Mouse (Mus musculus) CH12.LX (cell line): ENCODE measurements around the gene Gm17334. TPM values are rescaled to one million over a fixed set of nuclear protein-coding genes. Genes with fewer than 3 reads are reported as not detected.
A peak's percentile ranks its signal among the peaks of the same experiment; 100 is the strongest.

Experiments
- DNase-seq: peaks from one replicate; pipeline ENCODE4 v3.0.0-alpha.2; 2013; ENCODE audit errors: extremely low read depth
- H3K27ac ChIP-seq: 2 replicates; pipeline ENCODE4 v1.5.1; 2012; ENCODE audit warnings: low read depth, mild to moderate bottlenecking, control low read depth, moderate library complexity; ENCODE audit not compliant: insufficient read depth
- H3K27me3 ChIP-seq: replicated peaks from 2 replicates; pipeline ENCODE3; 2012; ENCODE audit warnings: inconsistent platforms
- H3K36me3 ChIP-seq, 2 experiments: replicated peaks in 1 of 2; 2 replicates each; pipeline versions ENCODE3 to v1.6.1; 2012; ENCODE audit warnings: inconsistent platforms in 1 of 2, low read length in 1 of 2, mild to moderate bottlenecking in 1 of 2, mixed read lengths in 1 of 2, moderate library complexity in 1 of 2; ENCODE audit not compliant: control insufficient read depth in 1 of 2, insufficient read depth in 1 of 2
- H3K4me1 ChIP-seq, 2 experiments: 2 replicates each; pipeline ENCODE4 v1.6.1; 2012; ENCODE audit warnings: inconsistent platforms in 1 of 2, moderate library complexity in 1 of 2; ENCODE audit not compliant: insufficient read depth in 2 of 2, control insufficient read depth in 1 of 2
- H3K4me2 ChIP-seq: 2 replicates; pipeline ENCODE4 v1.6.1; 2012; ENCODE audit warnings: low read depth, mild to moderate bottlenecking, control low read depth; ENCODE audit not compliant: poor library complexity, insufficient read depth, severe bottlenecking
- H3K4me3 ChIP-seq, 3 experiments: fragments of 150-350 bp in 1 of 3; sonication (generic) in 1 of 3; replicated peaks in 1 of 3; 2 replicates each; pipeline versions ENCODE3 to v1.5.1; 2011 to 2012; ENCODE audit warnings: low read depth in 2 of 3, low read length in 2 of 3, mild to moderate bottlenecking in 2 of 3, moderate library complexity in 2 of 3, control low read depth in 1 of 3, improper control_type of control experiment in 1 of 3, inconsistent platforms in 1 of 3, mixed read lengths in 1 of 3; ENCODE audit not compliant: poor library complexity in 1 of 3
- H3K79me2 ChIP-seq: replicated peaks from 2 replicates; pipeline ENCODE4 v1.6.1; 2012; ENCODE audit warnings: mild to moderate bottlenecking, moderate library complexity; ENCODE audit not compliant: control insufficient read depth, poor library complexity, insufficient read depth, severe bottlenecking; ENCODE audit errors: extremely low read depth
- H3K9ac ChIP-seq: 2 replicates; pipeline ENCODE4 v1.6.1; 2012; ENCODE audit warnings: low read depth, mild to moderate bottlenecking, control low read depth, moderate library complexity; ENCODE audit not compliant: insufficient read depth
- H3K9me3 ChIP-seq: replicated peaks from 2 replicates; pipeline ENCODE3; 2012; ENCODE audit warnings: low read length, inconsistent platforms, mixed read lengths
- BHLHE40 ChIP-seq: IDR thresholded peaks from 2 replicates; pipeline ENCODE4 v1.6.1; 2011; ENCODE audit warnings: mild to moderate bottlenecking, low read depth, low read length, improper control_type of control experiment
- CHD2 ChIP-seq: IDR thresholded peaks from 2 replicates; pipeline ENCODE4 v1.6.1; 2011; ENCODE audit warnings: low read length, improper control_type of control experiment
- CTCF ChIP-seq, 2 experiments: IDR thresholded peaks in 1 of 2; conservative IDR thresholded peaks in 1 of 2; 2 replicates each; pipeline ENCODE4 v1.5.1; 2011 to 2012; ENCODE audit warnings: low read depth in 2 of 2, low read length in 2 of 2, improper control_type of control experiment in 1 of 2, inconsistent platforms in 1 of 2, mild to moderate bottlenecking in 1 of 2, moderate library complexity in 1 of 2
- E2F4 ChIP-seq: IDR thresholded peaks from 2 replicates; pipeline ENCODE4 v1.6.1; 2011; ENCODE audit warnings: low read depth, low read length, improper control_type of control experiment; ENCODE audit not compliant: insufficient replicate concordance
- ELF1 ChIP-seq: IDR thresholded peaks from 2 replicates; pipeline ENCODE4 v1.6.1; 2014; ENCODE audit warnings: low read depth, mild to moderate bottlenecking, inconsistent platforms, low read length, improper control_type of control experiment
- ETS1 ChIP-seq: conservative IDR thresholded peaks from 2 replicates; pipeline ENCODE4 v1.6.1; 2012; ENCODE audit warnings: low read depth, mild to moderate bottlenecking, inconsistent platforms, low read length, improper control_type of control experiment, moderate library complexity
- GABPA ChIP-seq: IDR thresholded peaks from 2 replicates; pipeline ENCODE4 v1.6.1; 2012; ENCODE audit warnings: low read depth, low read length, improper control_type of control experiment, inconsistent platforms; ENCODE audit not compliant: insufficient replicate concordance
- HCFC1 ChIP-seq: IDR thresholded peaks from 2 replicates; pipeline ENCODE4 v1.6.1; 2012; ENCODE audit warnings: low read depth, mild to moderate bottlenecking, inconsistent platforms, low read length, improper control_type of control experiment
- KAT2A ChIP-seq: IDR thresholded peaks from 2 replicates; pipeline ENCODE4 v1.6.1; 2012; ENCODE audit warnings: low read length, improper control_type of control experiment, inconsistent platforms; ENCODE audit not compliant: insufficient replicate concordance
- MAFK ChIP-seq: IDR thresholded peaks from 2 replicates; pipeline ENCODE4 v1.6.1; 2011; ENCODE audit warnings: low read length, improper control_type of control experiment; ENCODE audit not compliant: insufficient replicate concordance
- MAX ChIP-seq: IDR thresholded peaks from 2 replicates; pipeline ENCODE4 v1.6.1; 2011; ENCODE audit warnings: low read length, improper control_type of control experiment
- MEF2A ChIP-seq: IDR thresholded peaks from 2 replicates; pipeline ENCODE4 v1.6.1; 2014; ENCODE audit warnings: low read depth, mild to moderate bottlenecking, inconsistent platforms, low read length, improper control_type of control experiment, borderline replicate concordance
- MXI1 ChIP-seq: IDR thresholded peaks from 2 replicates; pipeline ENCODE4 v1.6.1; 2011; ENCODE audit warnings: mild to moderate bottlenecking, low read depth, low read length, improper control_type of control experiment
- MYC ChIP-seq: IDR thresholded peaks from 2 replicates; pipeline ENCODE4 v1.6.1; 2011; ENCODE audit warnings: low read depth, mild to moderate bottlenecking, improper control_type of control experiment, low read length
- NELFE ChIP-seq: IDR thresholded peaks from 2 replicates; pipeline ENCODE4 v1.6.1; 2011; ENCODE audit warnings: low read depth, low read length, improper control_type of control experiment
- POLR2A ChIP-seq: IDR thresholded peaks from 2 replicates; pipeline ENCODE4 v1.6.1; 2011; ENCODE audit warnings: low read depth, mild to moderate bottlenecking, improper control_type of control experiment, low read length
- POLR2AphosphoS2 ChIP-seq: IDR thresholded peaks from 2 replicates; pipeline ENCODE4 v1.6.1; 2011; ENCODE audit warnings: low read depth, low read length, improper control_type of control experiment
- RAD21 ChIP-seq: IDR thresholded peaks from 2 replicates; pipeline ENCODE4 v1.6.1; 2011; ENCODE audit warnings: low read depth, mild to moderate bottlenecking, low read length, improper control_type of control experiment, moderate library complexity
- SIN3A ChIP-seq: IDR thresholded peaks from 2 replicates; pipeline ENCODE4 v1.6.1; 2012; ENCODE audit warnings: low read length, improper control_type of control experiment, inconsistent platforms
- SMC3 ChIP-seq: IDR thresholded peaks from 2 replicates; pipeline ENCODE4 v1.6.1; 2011; ENCODE audit warnings: low read depth, low read length, improper control_type of control experiment
- TBP ChIP-seq: conservative IDR thresholded peaks from 2 replicates; pipeline ENCODE4 v1.6.1; 2011; ENCODE audit warnings: low read depth, low read length, improper control_type of control experiment
- TCF12 ChIP-seq: IDR thresholded peaks from 2 replicates; pipeline ENCODE4 v1.6.1; 2014; ENCODE audit warnings: low read depth, mild to moderate bottlenecking, inconsistent platforms, low read length, improper control_type of control experiment
- UBTF ChIP-seq: IDR thresholded peaks from 2 replicates; pipeline ENCODE4 v1.6.1; 2012; ENCODE audit warnings: low read depth, mild to moderate bottlenecking, inconsistent platforms, low read length, improper control_type of control experiment, moderate library complexity
- USF1 ChIP-seq: IDR thresholded peaks from 2 replicates; pipeline ENCODE4 v1.6.1; 2014; ENCODE audit warnings: low read depth, mild to moderate bottlenecking, inconsistent platforms, low read length, improper control_type of control experiment
- ZKSCAN1 ChIP-seq: IDR thresholded peaks from 2 replicates; pipeline ENCODE4 v1.6.1; 2012; ENCODE audit warnings: low read depth, inconsistent platforms, low read length, improper control_type of control experiment, borderline replicate concordance
- ZNF384 ChIP-seq: IDR thresholded peaks from 2 replicates; pipeline ENCODE4 v1.6.1; 2012; ENCODE audit warnings: low read depth, low read length, improper control_type of control experiment, inconsistent platforms
- dilution Hi-C: fragments of 300-500 bp; cut with MboI; formaldehyde crosslinking; loops from 2 replicates; pipeline ENCODE4 v1.14.3; 2020; ENCODE audit warnings: low sequenced_read_pairs; ENCODE audit not compliant: extremely low pct_unique_long_range_greater_than_20kb, extremely low pct_ligation_motif_present
- in situ Hi-C: fragments of 300-500 bp; cut with MboI; formaldehyde crosslinking; loops from 3 replicates; pipeline ENCODE4 v1.14.3; 2019; ENCODE audit warnings: low sequenced_read_pairs, low pct_ligation_motif_present, low pct_unique_long_range_greater_than_20kb, mixed read lengths
- polyA plus RNA-seq: library from polyadenylated mRNA; unstranded; fragments of >175 nt; gene quantifications from 2 replicates; pipeline ENCODE4 v1.2.1, GENCODE M21; 2012; ENCODE audit warnings: low read depth; ENCODE audit not compliant: insufficient read length
- total RNA-seq, 2 experiments: library from RNA; depleted of rRNA; stranded (reverse); fragments of 300-350 nt in 1 of 2; fragments of >200 nt in 1 of 2; gene quantifications; 2 replicates each; pipeline ENCODE4 v1.2.3; 2012 to 2014

Gene Gm17334
- total and polyA plus RNA-seq, 3 experiments, result 0.47 to 0.72 TPM; not detected in 1

GRCm38 (mm10) chr11:53748614-53749013 lies 24.4 kb downstream of the Gm17334 start:
- no peak overlapping the region for H3K4me2 ChIP-seq
- DNase-seq, result no peak
- H3K27me3 ChIP-seq, result peaks cover 3% of the 10 kb centered on the region
- dilution Hi-C loops, result no loop called here
- in situ Hi-C loops, result no loop called here
- no peaks in the 10 kb centered on the region for H3K79me2 ChIP-seq
- peaks cover 8% of the 10 kb centered on the region for H3K9me3 ChIP-seq
- no peak overlapping the region for H3K9ac ChIP-seq
- no peak overlapping the region for H3K4me3 ChIP-seq
- no peaks in the 10 kb centered on the region for H3K36me3 ChIP-seq
- H3K27ac ChIP-seq, result no peak overlapping the region
- TF ChIP-seq MXI1 (no peak), CTCF (conservative IDR thresholded peaks at IDR 0.05 in 1 of 2, IDR thresholded peaks at IDR 0.05 in 1 of 2; ENCODE audit: low read depth in 2 of 2, low read length in 2 of 2) (no peak), KAT2A (no peak), SIN3A (no peak), MAX (peak; percentile 13; the same call in 1 of the 2 replicates), ETS1 (no peak), MAFK (no peak), E2F4 (no peak), USF1 (peak; percentile 18; the same call in 1 of the 2 replicates), UBTF (no peak), HCFC1 (no peak), ZNF384 (no peak), TBP (no peak), MYC (no peak)
- H3K4me1 ChIP-seq, result peaks cover 6 to 16% of the 10 kb centered on the region in 2 experiments

- Histone ChIP-seq H3K9ac (no peak overlapping the region), H3K27me3 (peaks cover 3% of the 10 kb centered on the region), H3K4me2 (no peak overlapping the region), H3K36me3 (no peaks in the 10 kb centered on the region), H3K4me3 (no peak overlapping the region), H3K27ac (no peak overlapping the region), H3K9me3 (peaks cover 3% of the 10 kb centered on the region), H3K79me2 (no peaks in the 10 kb centered on the region), H3K4me1 (peaks cover 6 to 16% of the 10 kb centered on the region in 2 experiments)
- no peak for DNase-seq
- in situ Hi-C loops (no loop called here), dilution Hi-C loops (no loop called here)
- no peak for TF ChIP-seq NELFE
- peak; percentile 36 for TF ChIP-seq BHLHE40
Observed at GRCm38 (mm10) chr11:53747985-53748384, 25.0 kb downstream of the Gm17334 start.

GRCm38 (mm10) chr11:53745260-53745659 lies 27.7 kb downstream of the Gm17334 start:
- H3K4me3 ChIP-seq, result no peak overlapping the region
- H3K27me3 ChIP-seq, result peaks cover 3% of the 10 kb centered on the region
- H3K79me2 ChIP-seq, result no peaks in the 10 kb centered on the region
- H3K4me1 ChIP-seq, result peaks cover 6 to 16% of the 10 kb centered on the region in 2 experiments
- H3K9me3 ChIP-seq, result no peaks in the 10 kb centered on the region
- dilution Hi-C loops, result no loop called here
- no peak overlapping the region for H3K9ac ChIP-seq
- no peaks in the 10 kb centered on the region for H3K36me3 ChIP-seq
- H3K4me2 ChIP-seq, result no peak overlapping the region
- in situ Hi-C loops, result no loop called here
- H3K27ac ChIP-seq, result no peak overlapping the region
- no peak for DNase-seq
- TF ChIP-seq MXI1 (no peak), GABPA (no peak), TBP (no peak), MAFK (no peak), RAD21 (peak; percentile 50), HCFC1 (no peak), SMC3 (peak; percentile 67), MYC (no peak), ZNF384 (peak; percentile 70), CHD2 (no peak), ZKSCAN1 (no peak), POLR2AphosphoS2 (no peak), POLR2A (no peak), ELF1 (no peak), MEF2A (no peak), BHLHE40 (0 out of 2 replicates have a peak, but pooled peaks have one; percentile 20), TCF12 (no peak), CTCF (conservative IDR thresholded peaks at IDR 0.05 in 1 of 2, IDR thresholded peaks at IDR 0.05 in 1 of 2; ENCODE audit: low read depth in 2 of 2, low read length in 2 of 2) (peak in 1 of 2 experiments; percentile 56; a peak in 2 of 4 replicates)
